Mouse (Mus musculus): ENCODE data around the gene Tvp23a.
A peak's percentile ranks its signal among the peaks of the same experiment; 100 is the strongest.

Gene Tvp23a

GRCm38 (mm10) chr16:10453872-10454582 lies 6.9 kb upstream of the Tvp23a start:
- DNase-seq (ENCODE audit: low spot score in 2 of 2): no peak

DNA sequence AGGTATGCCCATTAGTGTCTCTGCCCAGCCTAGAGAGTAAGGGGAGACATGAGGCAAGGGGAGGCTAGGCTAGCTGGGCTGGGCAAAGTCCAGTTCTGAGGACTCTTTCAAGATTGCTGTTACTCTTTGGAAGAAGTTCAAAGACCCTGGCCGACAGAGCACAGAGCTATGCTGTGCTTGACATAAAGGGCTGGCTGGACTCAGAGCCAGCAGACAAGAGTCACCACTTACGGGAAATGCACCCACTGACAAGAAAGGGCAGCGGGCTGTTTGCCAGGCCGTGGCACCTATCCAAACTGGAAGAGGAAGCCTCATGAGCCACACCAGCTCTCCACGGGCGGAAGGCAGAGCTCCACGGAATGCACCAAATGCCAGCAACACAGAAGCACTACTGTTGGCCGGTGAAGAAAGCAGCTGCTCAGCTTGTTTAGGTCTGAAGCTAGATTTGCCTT lies 5.3 kb upstream of the Tvp23a start:
- DNase-seq (ENCODE audit: low spot score in 2 of 2): peak in 1 of 2 experiments; percentile 54

- no peak for DNase-seq (ENCODE audit: low spot score in 2 of 2)
Observed at GRCm38 (mm10) chr16:10451906-10452305, 4.7 kb upstream of the Tvp23a start.

- no peak for DNase-seq (ENCODE audit: low spot score in 2 of 2)
Observed at GRCm38 (mm10) chr16:10448931-10449330, 1.8 kb upstream of the Tvp23a start.

DNA sequence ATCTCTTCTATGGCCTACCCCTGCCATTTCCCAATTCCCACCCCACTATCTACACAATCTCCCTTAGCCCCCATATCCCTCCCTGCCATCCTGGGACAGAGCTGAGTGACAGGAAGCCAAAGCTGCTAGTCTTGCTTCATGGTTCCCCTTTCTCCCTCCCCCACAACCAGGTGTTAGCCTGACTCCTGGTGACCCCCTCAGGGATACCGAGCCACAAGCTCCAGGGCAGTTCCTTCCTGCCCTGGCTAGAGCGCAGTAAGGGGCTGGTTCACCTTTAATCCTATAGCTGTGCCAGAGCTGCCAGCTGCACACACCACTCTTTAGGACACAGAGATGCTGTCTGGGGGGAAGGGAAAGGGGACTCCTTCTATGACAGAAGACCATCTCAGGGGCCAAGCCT lies 619 bp upstream of the Tvp23a start:
- DNase-seq (ENCODE audit: low spot score in 2 of 2): no peak

DNA sequence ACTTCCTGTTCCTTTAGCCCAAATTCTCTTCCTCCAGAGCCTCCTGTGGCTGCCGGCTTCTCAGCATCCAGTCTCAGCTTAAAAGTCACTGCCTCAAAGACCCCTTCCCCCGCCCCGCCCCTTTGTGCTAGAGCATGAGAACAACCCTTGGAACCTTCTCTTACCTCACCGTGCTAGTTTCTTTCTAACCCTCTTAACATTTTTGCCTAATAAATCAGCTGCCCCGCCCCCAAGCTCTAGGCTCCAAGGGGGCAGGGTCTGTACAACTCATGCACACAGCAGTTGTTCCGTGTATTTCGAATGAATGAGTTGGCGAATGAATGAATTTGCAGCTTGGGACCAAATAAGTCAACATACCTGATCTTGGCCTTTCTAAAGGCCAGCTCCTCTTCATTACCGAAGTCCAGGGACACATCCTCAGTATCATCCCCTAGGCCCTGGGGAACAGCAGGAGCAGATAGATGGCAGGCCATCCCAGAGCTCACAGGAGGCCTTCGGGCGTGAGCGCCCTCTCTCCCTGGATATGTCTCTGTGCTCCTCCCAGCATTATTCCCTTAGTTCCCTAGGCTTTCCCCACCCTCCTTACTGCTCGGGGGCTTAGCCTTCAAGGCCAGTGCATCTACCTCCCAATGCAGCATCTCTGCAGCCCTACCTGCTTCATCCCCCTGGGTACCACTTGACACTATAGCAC lies 444 bp downstream of the Tvp23a start:
- DNase-seq (ENCODE audit: low spot score in 2 of 2): no peak

- DNase-seq (ENCODE audit: low spot score in 2 of 2): no peak
Observed at GRCm38 (mm10) chr16:10443723-10444122, 3.4 kb downstream of the Tvp23a start.

GRCm38 (mm10) chr16:10441761-10442160 lies 5.4 kb downstream of the Tvp23a start:
- DNase-seq (ENCODE audit: low spot score in 2 of 2): no peak

GRCm38 (mm10) chr16:10441328-10441727 lies 5.8 kb downstream of the Tvp23a start:
- DNase-seq (ENCODE audit: low spot score in 2 of 2): no peak

DNA sequence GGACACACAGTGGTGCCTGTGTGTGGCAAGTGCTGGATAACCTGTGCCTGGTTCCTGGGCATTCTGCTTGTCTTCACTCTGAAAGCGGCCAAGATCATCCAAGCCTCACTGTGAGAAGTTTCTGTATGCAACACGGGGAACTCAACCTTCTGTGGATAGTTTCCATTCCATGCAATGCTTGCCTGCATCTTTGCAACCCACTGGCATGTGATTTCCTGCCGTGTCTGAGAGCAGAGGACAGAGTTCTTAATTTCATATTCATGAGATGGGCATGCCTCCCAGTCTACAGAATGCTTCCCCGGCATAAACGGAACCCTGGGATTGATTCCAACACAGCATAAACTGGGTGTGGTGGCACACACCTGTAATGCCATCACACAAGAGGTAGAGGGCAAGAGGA lies 9.1 kb downstream of the Tvp23a start:
- no peak for DNase-seq (ENCODE audit: low spot score in 2 of 2)

DNA sequence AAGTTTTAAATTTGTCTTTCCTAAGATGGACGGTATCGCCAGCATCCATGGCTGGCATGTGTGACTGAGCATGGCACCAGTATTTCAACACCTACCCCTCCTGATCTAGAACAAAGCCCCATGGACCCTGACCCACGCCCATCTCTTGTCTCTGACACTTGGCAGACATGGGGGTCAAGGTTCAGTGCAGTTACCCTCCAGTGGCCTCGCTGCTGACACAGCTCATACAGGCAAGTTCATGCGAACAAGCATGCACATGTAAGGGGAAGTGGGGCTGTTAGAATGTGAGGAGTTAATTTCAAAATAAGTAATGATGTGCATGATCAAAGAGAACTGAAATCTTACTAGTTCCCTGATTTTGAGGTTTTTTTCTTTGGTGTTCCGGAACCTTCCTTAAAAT lies 11.0 kb downstream of the Tvp23a start:
- DNase-seq (ENCODE audit: low spot score in 2 of 2): no peak

- no peak for DNase-seq (ENCODE audit: low spot score in 2 of 2)
Observed at GRCm38 (mm10) chr16:10433344-10433743, 13.8 kb downstream of the Tvp23a start.

DNA sequence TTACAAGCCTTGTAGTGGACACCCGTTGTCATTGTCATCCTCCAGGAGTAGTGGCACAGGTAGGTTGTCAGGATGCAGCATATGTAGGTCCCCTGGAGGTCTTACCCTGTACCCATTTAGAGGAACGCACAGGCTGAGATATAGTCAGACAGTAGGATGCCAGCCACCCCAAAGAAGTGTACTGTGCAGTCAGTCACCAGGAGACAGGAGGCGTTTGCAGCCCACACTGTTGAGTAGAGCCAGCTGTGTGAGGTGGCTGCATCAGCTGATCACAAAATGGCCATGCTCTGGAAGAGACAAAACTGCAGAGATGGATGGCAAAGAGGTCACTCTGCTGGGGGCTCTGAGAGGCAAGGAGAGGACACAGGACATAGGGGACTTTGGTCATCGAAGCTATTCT lies 14.8 kb downstream of the Tvp23a start:
- no peak for DNase-seq (ENCODE audit: low spot score in 2 of 2)

DNA sequence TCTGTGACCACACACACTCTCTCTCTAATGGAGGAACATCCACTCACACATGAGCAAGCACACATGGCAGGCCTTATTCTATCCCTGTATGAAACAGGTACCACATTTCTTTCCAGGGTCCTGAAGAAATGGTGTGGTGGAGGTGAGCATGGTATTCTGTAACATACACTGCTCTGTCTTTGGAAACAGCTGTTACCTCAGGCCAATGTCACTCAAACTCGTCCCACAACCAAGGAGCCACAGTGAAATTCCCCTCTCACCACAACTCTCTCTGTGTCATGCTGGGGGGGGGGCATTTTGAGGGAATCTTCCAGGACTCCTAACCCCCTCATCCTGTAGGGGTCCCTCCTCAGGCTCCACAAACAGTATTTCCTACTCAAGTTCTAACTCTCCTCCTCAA lies 15.3 kb downstream of the Tvp23a start:
- no peak for DNase-seq (ENCODE audit: low spot score in 2 of 2)

DNA sequence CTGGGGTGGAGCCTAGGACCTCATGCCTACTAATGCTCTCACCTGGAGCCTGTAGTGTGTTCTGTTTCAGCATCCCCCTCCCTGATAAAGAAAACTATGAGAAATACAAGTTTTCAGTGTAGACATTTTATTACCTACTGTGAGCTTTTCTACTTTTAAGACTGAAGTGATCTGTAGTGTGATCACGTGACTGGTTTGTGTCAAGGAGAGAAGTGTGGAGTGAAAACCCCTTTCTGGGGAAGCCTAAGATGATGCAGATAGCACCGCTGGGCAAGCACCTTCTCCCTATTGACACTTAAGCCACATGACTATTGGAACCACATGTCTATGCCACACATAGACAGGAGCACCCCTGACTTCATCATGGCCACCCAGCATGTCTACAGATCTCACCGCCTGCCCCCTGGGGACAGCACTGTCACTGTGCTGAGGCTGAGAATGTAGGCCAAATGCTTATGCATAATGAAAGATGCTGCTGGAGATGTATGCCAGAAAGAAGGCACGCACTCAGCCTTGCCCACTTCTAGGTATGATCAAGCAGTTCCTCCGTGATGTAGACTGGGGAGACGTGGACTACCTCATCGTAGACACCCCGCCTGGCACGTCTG lies 26.6 kb downstream of the Tvp23a start:
- no peak for DNase-seq (ENCODE audit: low spot score in 2 of 2)

GRCm38 (mm10) chr16:10417723-10418259 lies 29.4 kb downstream of the Tvp23a start:
- no peak for DNase-seq (ENCODE audit: low spot score in 2 of 2)

DNA sequence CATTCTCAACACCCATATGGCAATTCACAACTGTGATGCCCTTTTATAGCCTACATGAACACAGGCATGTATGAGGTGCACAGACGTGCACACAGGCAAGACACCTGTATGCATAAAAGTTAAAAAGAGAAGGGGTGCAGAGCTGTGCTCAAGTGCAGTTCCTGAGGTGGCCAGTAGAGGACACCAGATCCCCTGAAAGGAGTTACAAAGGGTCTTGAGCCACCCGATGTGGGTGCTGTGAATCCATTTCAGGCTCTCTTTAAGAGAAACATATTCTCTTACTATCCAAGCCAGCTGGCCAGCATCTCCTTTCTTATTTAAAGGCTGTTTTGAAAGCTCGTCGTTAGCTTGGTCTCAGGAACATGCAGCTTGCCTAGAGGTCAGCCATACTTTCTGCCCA lies 30.3 kb downstream of the Tvp23a start:
- peak in 1 of 2 experiments; percentile 52 for DNase-seq (ENCODE audit: low spot score in 2 of 2)

DNA sequence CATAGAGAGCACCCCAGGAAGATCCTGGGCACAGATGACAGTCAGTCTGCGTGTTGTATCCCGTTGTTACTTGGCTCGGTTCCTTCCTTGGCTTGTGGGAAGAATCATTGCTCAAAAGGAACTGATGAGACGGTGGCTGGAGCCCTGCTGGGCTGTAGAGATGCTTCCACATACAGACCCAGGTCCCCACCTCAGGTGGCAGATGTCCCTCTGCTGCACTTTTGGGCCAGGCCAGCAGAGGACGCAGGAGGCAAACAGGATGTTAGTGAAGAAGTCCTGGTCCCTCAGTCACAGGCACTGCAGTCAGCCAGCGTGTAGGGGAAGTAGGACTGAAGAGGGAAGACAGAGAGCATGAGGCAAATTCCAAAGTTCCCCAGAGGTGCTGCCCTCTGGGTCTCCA lies 31.2 kb downstream of the Tvp23a start:
- DNase-seq (ENCODE audit: low spot score in 2 of 2): peak in 1 of 2 experiments; percentile 73

- peak; percentile 89 to 94 for DNase-seq (ENCODE audit: low spot score in 2 of 2)
Observed at GRCm38 (mm10) chr16:10411764-10412746, 35.1 kb downstream of the Tvp23a start, which contains the start of gene Nubp1. Nubp1 (plus strand) TSS chr16:10411948.

DNA sequence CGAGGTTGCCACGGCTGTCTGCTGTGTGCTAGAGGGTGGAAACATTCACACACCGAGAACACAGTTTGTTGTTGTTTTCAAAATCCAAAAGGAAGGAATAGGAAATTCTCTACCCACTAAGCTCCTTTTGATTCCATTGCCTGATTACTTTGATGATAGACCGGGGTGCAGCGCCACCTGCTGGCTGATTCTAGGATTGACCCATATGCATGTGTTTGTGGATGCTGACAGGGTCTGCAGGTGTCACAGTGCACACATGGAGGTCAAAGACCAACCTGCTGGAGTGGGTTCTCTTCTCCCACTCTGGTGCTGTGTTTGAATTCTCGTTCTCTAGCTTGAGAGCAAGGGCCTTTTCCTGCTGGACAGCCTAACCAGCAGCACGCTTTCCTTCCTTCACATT lies 48.0 kb downstream of the Tvp23a start:
- peak; percentile 79 to 87 for DNase-seq (ENCODE audit: low spot score in 2 of 2)

GRCm38 (mm10) chr16:10398755-10399154 lies 48.4 kb downstream of the Tvp23a start:
- no peak for DNase-seq (ENCODE audit: low spot score in 2 of 2)
